In genomic region chr1:173420374-173420773, GRCm38 (mm10) we compare ENCODE assay signal across 9 mouse cellular contexts. TPM values are rescaled to one million over a fixed set of nuclear protein-coding genes. Genes with fewer than 3 reads are reported as not detected.
DNase-seq lines count a peak whose midpoint lies in the region; ATAC-seq lines count a peak whose summit lies in the region.
"Had no signal": no experiment of that assay in that cellular context is flagged by ENCODE, and none has a peak within 500 bp of the region (broad histone marks: within the 10 kb centered on the region; RNA-seq: fewer than 3 reads in every experiment).

No protein-coding gene starts in this region.

- DNase-seq in spleen, adult 18-20 months = peak; percentile 60 to 69
- no peak for DNase-seq in spleen, adult 12 weeks (ENCODE audit: low spot score)
- peak; percentile 38 for DNase-seq in heart, adult 8-10 months (ENCODE audit: low spot score)
- DNase-seq in lung, postnatal 14 days = peak; percentile 24
- peak; percentile 28 to 37 for DNase-seq in thymus, postnatal 36 days
- DNase-seq in midbrain, embryonic 14.5 days = no peak
- no peak for DNase-seq in embryo, embryonic 10 days (ENCODE audit: low spot score)
- DNase-seq in embryo, embryonic 10.5 days (ENCODE audit: low spot score) = no peak

- WGBS in midbrain, embryonic 14.5 days = 88% methylated on average over 6 of the region's 6 CpGs

- no peaks in the 10 kb centered on the region for H3K27me3 ChIP-seq in midbrain, embryonic 14.5 days (ENCODE audit: control insufficient read depth, insufficient read depth, low read length)

- H3K27ac ChIP-seq in midbrain, embryonic 14.5 days (replicated peaks; ENCODE audit: low read depth, low read length) = no peak overlapping the region

- no peaks in the 10 kb centered on the region for H3K36me3 ChIP-seq in midbrain, embryonic 14.5 days (ENCODE audit: control insufficient read depth, insufficient read depth, low read length)

- H3K9me3 ChIP-seq in midbrain, embryonic 14.5 days (ENCODE audit: control insufficient read depth, low read length) = no peaks in the 10 kb centered on the region

- H3K4me3 ChIP-seq in midbrain, embryonic 14.5 days (replicated peaks; ENCODE audit: low read depth, low read length) = no peak overlapping the region
- H3K4me3 ChIP-seq: erythroblast, embryonic 14.5 days had no signal

- no peak overlapping the region for H3K4me2 ChIP-seq in midbrain, embryonic 14.5 days (ENCODE audit: low read length)

- ATAC-seq in midbrain, embryonic 14.5 days (ENCODE audit: low FRiP score, low TSS enrichment) = no peak

- no peaks in the 10 kb centered on the region for H3K4me1 ChIP-seq in midbrain, embryonic 14.5 days (ENCODE audit: control insufficient read depth, insufficient read depth, low read length)

- no peak overlapping the region for H3K9ac ChIP-seq in midbrain, embryonic 14.5 days (replicated peaks; ENCODE audit: low read length)

RNA-seq across cellular contexts. Expression of gene Cadm3, which starts 52.9 kb away (rescaled TPM):
- 1 to 10 TPM; 1.8 to 2.8 (median 2.6) TPM for total RNA-seq in heart, adult 8-10 months (2022)
- polyA plus RNA-seq in midbrain, embryonic 14.5 days (2014; fragmentation: Nextera tagmentation; extraction: Ambion mirVana) = 125 and 140 TPM in 2 replicates

Comparison
In these comparisons a context has a peak if more than half of its experiments do, and no peak if none do; other contexts are left out.
1. DNase-seq: peak in spleen, adult 18-20 months (2 of 2), heart, adult 8-10 months (single experiment), lung, postnatal 14 days (single experiment) and thymus, postnatal 36 days (2 of 2); none in spleen, adult 12 weeks (single experiment), midbrain, embryonic 14.5 days (single experiment), embryo, embryonic 10 days (single experiment) and embryo, embryonic 10.5 days (single experiment).